Mouse (Mus musculus) adrenal gland, adult (tissue): ENCODE results near the gene Abcf2.
A peak's percentile ranks its signal among the peaks of the same experiment; 100 is the strongest.
"Not testable (repeated sequence)": the region's sequence is repeated elsewhere in the genome, so short reads cannot be mapped to it uniquely, and the experiment has no call there.

Source experiments
- DNase-seq, 2 experiments: peaks; one replicate each; pipeline ENCODE4 v3.0.0; 2022 to 2023; ENCODE audit warnings: low spot score in 1 of 2; ENCODE audit not compliant: inconsistent age in 2 of 2

Gene Abcf2

GRCm38 (mm10) chr5:24589511-24590500, 12.5 kb upstream of the Abcf2 start:
- DNase-seq: no peak

GRCm38 (mm10) chr5:24587200-24587577, 9.9 kb upstream of the Abcf2 start:
- DNase-seq: no peak

GRCm38 (mm10) chr5:24586547-24587199, 9.4 kb upstream of the Abcf2 start, which contains the start of gene Chpf2:
Gene Chpf2 (plus strand): TSS chr5:24586741.
- DNase-seq: peak; percentile 85 to 94

- no peak for DNase-seq
Measured at GRCm38 (mm10) chr5:24586106-24586505, 8.8 kb upstream of the Abcf2 start.

GRCm38 (mm10) chr5:24578109-24578963, 1.1 kb upstream of the Abcf2 start:
- no peak for DNase-seq

- DNase-seq: no peak
Measured at GRCm38 (mm10) chr5:24576801-24577182, 475 bp downstream of the Abcf2 start.

GRCm38 (mm10) chr5:24575948-24576347, 1.3 kb downstream of the Abcf2 start:
- no peak for DNase-seq

GRCm38 (mm10) chr5:24556709-24557108, 20.6 kb downstream of the Abcf2 start, which contains the start of gene 4931409K22Rik:
Gene 4931409K22Rik (minus strand): TSS chr5:24556809.
- no peak for DNase-seq

- not testable (repeated sequence) for DNase-seq
Measured at GRCm38 (mm10) chr5:24555335-24555734, 21.9 kb downstream of the Abcf2 start.

- DNase-seq: peak in 1 of 2 experiments; percentile 68
Measured at GRCm38 (mm10) chr5:24553621-24554244, 23.5 kb downstream of the Abcf2 start.

- no peak for DNase-seq
Measured at GRCm38 (mm10) chr5:24551317-24551688, 26.0 kb downstream of the Abcf2 start.

GRCm38 (mm10) chr5:24550598-24551316, 26.5 kb downstream of the Abcf2 start:
- DNase-seq: no peak

GRCm38 (mm10) chr5:24542643-24543042, 34.6 kb downstream of the Abcf2 start:
- DNase-seq: no peak

- DNase-seq: no peak
Measured at GRCm38 (mm10) chr5:24541144-24541569, 36.1 kb downstream of the Abcf2 start.

- peak; percentile 35 to 76 for DNase-seq
Measured at GRCm38 (mm10) chr5:24540387-24541143, 36.7 kb downstream of the Abcf2 start, which contains the start of gene Asb10. Gene Asb10 (minus strand): TSS chr5:24540978.

GRCm38 (mm10) chr5:24539571-24540296, 37.5 kb downstream of the Abcf2 start:
- no peak for DNase-seq

GRCm38 (mm10) chr5:24537618-24538017, 39.6 kb downstream of the Abcf2 start:
- DNase-seq: no peak

- peak in 1 of 2 experiments; percentile 83 for DNase-seq
Measured at GRCm38 (mm10) chr5:24536511-24536910, 40.8 kb downstream of the Abcf2 start.
